Mouse (Mus musculus) neural tube, postnatal 0 days (tissue): ENCODE data around the gene Spats1. TPM values are rescaled to one million over a fixed set of nuclear protein-coding genes. Genes with fewer than 3 reads are reported as not detected.

Source experiments
- polyA plus RNA-seq: library from polyadenylated mRNA; unstranded; fragments of >200 nt; fragmentation: Nextera tagmentation; extraction: Ambion mirVana; gene quantifications from 2 replicates; pipeline ENCODE4 v1.2.1, GENCODE M21; 2015

Gene Spats1
- polyA plus RNA-seq: 3.4 and 3.6 TPM in 2 replicates

GRCm38 (mm10) chr17:45474669-45475465 lies at the start of gene Spats1:
Gene Spats1, minus strand, starts transcription at chr17:45475415.

GRCm38 (mm10) chr17:45523263-45523662 lies 48.0 kb upstream of the Spats1 start, which contains the start of gene Tcte1:
Gene Tcte1, plus strand, starts transcription at chr17:45523434.

GRCm38 (mm10) chr17:45506700-45507189 lies 31.5 kb upstream of the Spats1 start, which contains the start of gene Aars2:
Gene Aars2, plus strand, starts transcription at chr17:45506841.

GRCm38 (mm10) chr17:45433419-45434261 lies 41.6 kb downstream of the Spats1 start, which contains the start of gene Cdc5l:
Gene Cdc5l, minus strand, starts transcription at chr17:45433737.

Other genes with a start within 250 kb of the Spats1 start
- 50.7 and 51.1 TPM in 2 replicates for gene Cdc5l, start 41.7 kb downstream of the Spats1 start, polyA plus RNA-seq
- 13.2 and 15.3 TPM in 2 replicates for gene Aars2, start 31.4 kb upstream of the Spats1 start, polyA plus RNA-seq
- 3.4 and 5.1 TPM in 2 replicates for gene Tcte1, start 48.0 kb upstream of the Spats1 start, polyA plus RNA-seq
- 20.9 and 21.1 TPM in 2 replicates for gene Tmem151b, start 74.3 kb upstream of the Spats1 start, polyA plus RNA-seq
- gene Nfkbie, start 80.3 kb upstream of the Spats1 start, polyA plus RNA-seq: 4.0 and 4.4 TPM in 2 replicates
- 89.0 and 94.0 TPM in 2 replicates for gene Slc35b2, start 88.5 kb upstream of the Spats1 start, polyA plus RNA-seq
- 1,341 and 1,373 TPM in 2 replicates for gene Hsp90ab1, start 97.9 kb upstream of the Spats1 start, polyA plus RNA-seq
- gene Slc29a1, start 124.2 kb upstream of the Spats1 start, polyA plus RNA-seq: 34.0 and 38.0 TPM in 2 replicates
- not detected in 2 replicates for gene Mymx, start 126.7 kb upstream of the Spats1 start, polyA plus RNA-seq
- gene Capn11, start 183.9 kb upstream of the Spats1 start, polyA plus RNA-seq: 0.09 and 0.26 TPM in 2 replicates
- 144 and 145 TPM in 2 replicates for gene Mrpl14, start 210.9 kb upstream of the Spats1 start, polyA plus RNA-seq
- gene Tmem63b, start 211.5 kb upstream of the Spats1 start, polyA plus RNA-seq: 121 and 132 TPM in 2 replicates